Mouse (Mus musculus) liver, embryonic 14.5 days (tissue): ENCODE results near the gene Map1lc3b.

Experiments used
- CTCF ChIP-seq: IDR thresholded peaks from 2 replicates; pipeline ENCODE4 v1.5.1; 2016; ENCODE audit warnings: antibody characterized with exemption, low read depth, control low read depth
- EP300 ChIP-seq: IDR thresholded peaks from 2 replicates; pipeline ENCODE4 v1.6.1; 2016; ENCODE audit warnings: antibody characterized with exemption, low read depth

DNA sequence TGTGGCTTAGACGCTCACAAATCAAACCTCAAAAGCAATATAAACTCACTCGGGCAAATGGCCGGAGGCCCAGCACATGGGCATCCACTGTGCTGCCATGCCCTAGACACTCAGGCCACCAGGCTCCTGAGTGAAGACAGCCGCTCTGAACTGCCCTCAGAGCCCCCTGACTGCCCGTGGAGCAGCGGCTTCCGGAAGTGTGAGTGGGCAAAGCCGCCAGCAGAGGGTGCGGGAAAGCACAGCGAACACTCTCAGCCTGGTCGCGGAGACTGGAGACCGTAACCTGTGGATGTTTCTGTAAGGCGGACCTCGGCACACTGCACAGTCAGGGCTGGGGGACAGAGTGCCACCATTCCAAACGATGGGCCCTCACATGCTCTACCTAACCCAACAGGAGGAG, 31.6 kb upstream of the Map1lc3b start:
- TF ChIP-seq CTCF (peak; percentile 30; the same call in 1 of the 2 replicates), EP300 (no peak)
